Mouse (Mus musculus) small intestine, adult 2 months (tissue): ENCODE data around the gene Casp6.

Experiments used
- CTCF ChIP-seq: fragments of 200-500 bp; IDR thresholded peaks from 2 replicates; pipeline ENCODE4 v1.5.1; 2012; ENCODE audit warnings: low read depth, mild to moderate bottlenecking, control low read depth, inconsistent platforms, low read length, moderate library complexity, mixed read lengths; ENCODE audit not compliant: insufficient replicate concordance, insufficient read length; ENCODE audit errors: extremely low read depth
- POLR2A ChIP-seq: fragments of 200-500 bp; IDR thresholded peaks from 2 replicates; pipeline ENCODE4 v1.6.1; 2012; ENCODE audit warnings: low read depth, mild to moderate bottlenecking, control low read depth, inconsistent platforms, low read length, moderate library complexity

DNA sequence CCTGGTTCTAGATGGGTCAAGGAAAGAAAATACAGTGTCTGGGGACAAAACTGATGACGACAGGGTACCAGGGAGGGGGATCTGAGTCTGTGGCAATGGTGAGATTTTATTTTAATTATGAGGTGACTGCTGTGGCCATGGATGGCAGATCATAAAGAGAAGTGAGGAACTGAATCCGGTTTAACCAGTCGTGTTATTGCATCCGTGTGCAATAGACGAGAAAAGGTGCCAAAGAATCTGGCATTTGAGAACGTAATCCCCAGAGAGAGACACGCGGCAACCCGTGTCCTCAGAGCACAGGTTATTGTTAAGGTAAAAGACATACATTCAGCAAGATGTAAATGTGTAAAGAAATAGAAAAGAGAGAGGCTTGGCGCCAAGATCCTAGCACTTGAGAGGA lies 23.9 kb upstream of the Casp6 start:
- TF ChIP-seq POLR2A (no peak), CTCF (no peak)
